Mouse (Mus musculus) forebrain, postnatal 0 days (tissue): ENCODE measurements around the gene Carmil3. TPM values are rescaled to one million over a fixed set of nuclear protein-coding genes. Genes with fewer than 3 reads are reported as not detected.

ENCODE experiments used
- ATAC-seq: fragments of 200-750 bp; cut with Nextera tagmentation; 2 replicates; pipeline ENCODE4 v1.8.0; 2017; ENCODE audit warnings: mild to moderate bottlenecking, moderate library complexity
- DNase-seq: peaks from one replicate; pipeline ENCODE4 v3.0.0-alpha.2; 2015
- H3K27ac ChIP-seq: fragments of 300-500 bp; sonication (generic); 2 replicates; pipeline ENCODE4 v1.5.1; 2014; ENCODE audit warnings: low read depth, mild to moderate bottlenecking, antibody characterized with exemption, low read length, moderate library complexity, mixed read lengths
- H3K27me3 ChIP-seq: fragments of 300-500 bp; sonication (generic); 2 replicates; pipeline ENCODE4 v1.6.1; 2014; ENCODE audit warnings: mild to moderate bottlenecking, low read length, mixed read lengths; ENCODE audit not compliant: insufficient read depth
- H3K36me3 ChIP-seq: fragments of 300-500 bp; sonication (generic); 2 replicates; pipeline ENCODE4 v1.6.1; 2014; ENCODE audit warnings: mild to moderate bottlenecking, moderate library complexity; ENCODE audit not compliant: insufficient read depth
- H3K4me1 ChIP-seq: fragments of 300-500 bp; sonication (generic); 2 replicates; pipeline ENCODE4 v1.6.1; 2014; ENCODE audit warnings: antibody characterized with exemption; ENCODE audit not compliant: insufficient read depth
- H3K4me2 ChIP-seq: fragments of 300-500 bp; sonication (generic); 2 replicates; pipeline ENCODE4 v1.6.1; 2014; ENCODE audit warnings: low read depth, mild to moderate bottlenecking, moderate library complexity
- H3K4me3 ChIP-seq: fragments of 300-500 bp; sonication (generic); 2 replicates; pipeline ENCODE4 v1.5.1; 2014; ENCODE audit warnings: low read depth, low read length, mixed read lengths
- H3K9ac ChIP-seq: fragments of 300-500 bp; sonication (generic); 2 replicates; pipeline ENCODE4 v1.6.1; 2014; ENCODE audit warnings: mild to moderate bottlenecking
- H3K9me3 ChIP-seq: fragments of 300-500 bp; sonication (generic); 2 replicates; pipeline ENCODE4 v1.6.1; 2016; ENCODE audit warnings: low read length
- CTCF ChIP-seq: sonication (generic); IDR thresholded peaks from 2 replicates; pipeline ENCODE4 v1.5.1; 2016; ENCODE audit warnings: antibody characterized with exemption, control low read depth, low read depth
- WGBS: fragments of 180-500 bp; shearing (Covaris S2); extraction: QIAGEN DNeasy Blood & Tissue Kit; methylation state at CpG from one replicate; pipeline ENCODE4 v1.1.7; 2014; 5-methylcytosine and 5-hydroxymethylcytosine counted together
- polyA plus RNA-seq: library from polyadenylated mRNA; unstranded; fragments of >200 nt; fragmentation: Nextera tagmentation; extraction: Ambion mirVana; gene quantifications from 2 replicates; pipeline ENCODE4 v1.2.1, GENCODE M21; 2015
- total RNA-seq: library from RNA; depleted of rRNA; stranded (reverse); fragments of >200 nt; gene quantifications from 2 replicates; pipeline ENCODE4 v1.2.3, GENCODE M21; 2014

The Carmil3 gene
- total and polyA plus RNA-seq, 2 experiments from 2014 or later, result 19.5 to 129 TPM

DNA sequence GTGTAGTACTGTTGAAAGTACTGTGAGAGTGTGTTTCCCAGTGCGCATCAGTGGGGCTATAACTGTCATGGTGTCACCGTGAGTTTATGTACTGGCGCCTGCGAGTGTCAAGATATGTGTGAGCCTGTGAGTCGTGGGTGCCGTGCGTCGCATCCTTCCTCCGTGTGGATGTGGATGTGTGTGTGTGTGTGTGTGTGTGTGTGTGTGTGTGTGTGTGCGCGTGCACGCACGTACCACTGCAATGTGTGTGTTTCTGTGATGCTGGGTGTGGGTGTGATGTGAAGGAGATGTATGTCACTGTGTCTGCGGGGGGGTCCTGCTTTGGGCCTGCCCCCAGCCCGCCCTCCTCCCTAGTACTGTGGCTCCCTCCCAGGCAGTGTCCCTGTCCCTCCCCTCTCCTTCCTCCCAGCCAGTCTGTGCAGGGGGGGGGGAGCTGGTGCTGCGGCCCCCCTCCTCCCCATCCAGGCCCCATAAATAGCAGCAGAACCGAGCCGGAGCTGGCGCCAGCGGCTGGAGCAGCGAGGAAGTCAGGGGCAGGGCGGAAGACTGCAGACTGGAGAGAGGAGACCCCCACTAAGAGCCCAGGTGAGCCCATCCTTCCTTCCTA, 19.8 kb downstream of the Carmil3 start, which contains the start of gene Cpne6:
Gene Cpne6 (plus strand): TSS at position 321 of the 607 bp plus-strand sequence.
- Histone ChIP-seq H3K36me3 (peaks cover 12% of the 10 kb centered on the region), H3K4me1 (no peaks in the 10 kb centered on the region), H3K9ac (peak within 1 kb of the TSS; percentile 33), H3K27me3 (no peaks in the 10 kb centered on the region), H3K9me3 (no peaks in the 10 kb centered on the region), H3K4me3 (peak within 1 kb of the TSS; percentile 16; the same call in 1 of the 2 replicates), H3K27ac (0 out of 2 replicates have a peak within 1 kb of the TSS, but pooled peaks have one; percentile 10), H3K4me2 (peak within 1 kb of the TSS; percentile 31)
- 69% methylated on average over 21 of the region's 22 CpGs for WGBS
- DNase-seq (peak; percentile 44), ATAC-seq (peak; percentile 58)
- no peak for TF ChIP-seq CTCF

DNA sequence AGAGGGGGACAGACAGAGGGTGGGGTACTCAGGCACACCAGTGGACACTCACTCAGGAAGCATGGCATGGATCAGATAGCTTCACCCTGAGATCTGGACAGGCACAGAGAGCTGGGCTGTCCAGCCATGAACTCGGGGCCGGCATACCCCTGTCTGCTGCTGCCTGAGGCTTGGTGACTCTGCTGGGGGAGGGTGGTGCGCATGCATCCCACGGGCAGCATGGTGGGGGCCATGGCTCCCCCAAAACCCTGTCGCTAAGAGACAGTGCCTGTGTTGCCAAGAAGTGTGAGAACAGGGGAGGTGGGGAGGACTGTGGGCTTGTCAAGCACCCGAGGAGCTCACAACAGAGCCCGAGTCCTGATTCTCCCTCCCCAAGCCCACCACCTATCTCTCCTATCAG, 20.6 kb downstream of the Carmil3 start:
- Histone ChIP-seq H3K27me3 (no peaks in the 10 kb centered on the region), H3K27ac (no peak overlapping the region), H3K9me3 (no peaks in the 10 kb centered on the region), H3K4me1 (no peaks in the 10 kb centered on the region), H3K36me3 (peaks cover 9% of the 10 kb centered on the region; the same call in 1 of the 2 replicates), H3K4me2 (peak overlapping the region; percentile 31), H3K4me3 (peak overlapping the region; percentile 16; the same call in 1 of the 2 replicates), H3K9ac (peak overlapping the region; percentile 33)
- peak; percentile 49 for DNase-seq
- TF ChIP-seq CTCF, result no peak
- 48% methylated on average over 7 of the region's 7 CpGs for WGBS
- ATAC-seq, result peak; percentile 73

DNA sequence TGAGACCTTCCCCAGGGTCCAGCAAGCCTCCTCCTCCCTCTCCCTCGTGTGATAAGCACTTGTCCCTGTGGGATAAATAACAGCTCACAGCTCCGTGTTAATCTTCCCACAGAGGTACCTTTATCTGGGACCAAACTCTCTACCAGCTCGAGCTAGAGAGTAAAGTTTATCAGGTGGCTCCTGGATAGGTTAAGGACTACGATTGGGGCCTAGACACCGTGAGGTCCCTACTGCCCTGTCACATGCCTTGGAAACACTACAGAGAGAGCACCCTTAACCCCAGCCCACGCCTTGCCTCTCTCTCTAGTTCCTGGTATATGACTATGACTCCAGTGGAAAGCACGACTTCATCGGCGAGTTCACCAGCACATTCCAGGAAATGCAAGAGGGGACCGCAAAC, 23.5 kb downstream of the Carmil3 start:
- no peak overlapping the region for H3K4me2 ChIP-seq
- TF ChIP-seq CTCF, result no peak
- H3K9ac ChIP-seq, result no peak overlapping the region
- no peak for ATAC-seq
- DNase-seq, result no peak
- H3K4me1 ChIP-seq, result no peaks in the 10 kb centered on the region
- H3K4me3 ChIP-seq, result no peak overlapping the region
- H3K27me3 ChIP-seq, result no peaks in the 10 kb centered on the region
- no peak overlapping the region for H3K27ac ChIP-seq
- no peaks in the 10 kb centered on the region for H3K36me3 ChIP-seq
- WGBS, result 74% methylated on average over 10 of the region's 10 CpGs
- H3K9me3 ChIP-seq, result no peaks in the 10 kb centered on the region

DNA sequence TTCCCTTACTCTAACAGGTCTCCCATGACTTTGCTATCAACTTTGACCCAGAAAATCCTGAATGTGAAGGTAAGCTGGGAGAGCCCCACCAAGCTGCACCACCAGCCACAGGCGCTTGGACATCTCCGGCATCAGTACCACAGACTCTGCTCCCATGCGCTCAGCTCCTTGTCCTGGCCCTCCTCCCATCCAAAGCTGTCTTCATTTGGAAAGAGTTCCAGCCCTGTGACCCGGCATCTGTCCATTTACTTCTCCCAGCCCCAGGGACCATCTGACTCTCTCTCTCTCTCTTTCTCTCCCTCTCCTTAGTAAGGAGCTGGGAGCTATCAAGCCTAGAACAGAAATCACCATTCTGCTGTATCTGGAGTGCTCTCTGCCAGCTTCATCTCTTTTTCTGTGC, 25.4 kb downstream of the Carmil3 start:
- no peaks in the 10 kb centered on the region for H3K36me3 ChIP-seq
- no peak overlapping the region for H3K4me3 ChIP-seq
- no peak overlapping the region for H3K27ac ChIP-seq
- ATAC-seq (no peak), DNase-seq (no peak)
- WGBS, result 92% methylated on average over 4 of the region's 4 CpGs
- no peak overlapping the region for H3K4me2 ChIP-seq
- H3K9me3 ChIP-seq, result no peaks in the 10 kb centered on the region
- H3K4me1 ChIP-seq, result no peaks in the 10 kb centered on the region
- no peak overlapping the region for H3K9ac ChIP-seq
- TF ChIP-seq CTCF, result no peak
- H3K27me3 ChIP-seq, result no peaks in the 10 kb centered on the region

DNA sequence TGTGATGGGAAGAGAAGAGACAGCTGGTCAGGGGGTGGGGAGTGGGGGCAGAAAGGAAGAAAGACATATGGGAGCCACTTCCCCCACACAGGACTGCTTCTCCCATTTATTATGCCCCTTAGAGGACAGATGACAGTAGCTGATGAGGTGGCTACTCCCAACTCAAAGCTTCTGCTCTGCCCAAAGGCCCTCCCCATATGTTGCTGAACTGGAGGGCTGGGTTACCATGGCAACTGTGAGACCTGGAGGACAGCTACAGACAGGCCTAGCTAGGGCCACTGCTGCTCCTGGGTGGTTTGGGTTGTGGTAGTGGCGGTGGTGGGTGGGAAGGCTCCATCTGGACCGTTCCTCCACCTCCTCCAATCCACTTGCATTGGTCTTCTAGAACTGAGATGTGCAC, 28.4 kb downstream of the Carmil3 start:
- no peak for TF ChIP-seq CTCF
- Histone ChIP-seq H3K9ac (no peak overlapping the region), H3K27ac (no peak overlapping the region), H3K4me2 (no peak overlapping the region), H3K9me3 (no peaks in the 10 kb centered on the region), H3K36me3 (no peaks in the 10 kb centered on the region), H3K27me3 (no peaks in the 10 kb centered on the region), H3K4me3 (no peak overlapping the region), H3K4me1 (no peaks in the 10 kb centered on the region)
- ATAC-seq (peak; percentile 44), DNase-seq (peak; percentile 24)
- WGBS, result 42% methylated on average over 2 of the region's 2 CpGs

DNA sequence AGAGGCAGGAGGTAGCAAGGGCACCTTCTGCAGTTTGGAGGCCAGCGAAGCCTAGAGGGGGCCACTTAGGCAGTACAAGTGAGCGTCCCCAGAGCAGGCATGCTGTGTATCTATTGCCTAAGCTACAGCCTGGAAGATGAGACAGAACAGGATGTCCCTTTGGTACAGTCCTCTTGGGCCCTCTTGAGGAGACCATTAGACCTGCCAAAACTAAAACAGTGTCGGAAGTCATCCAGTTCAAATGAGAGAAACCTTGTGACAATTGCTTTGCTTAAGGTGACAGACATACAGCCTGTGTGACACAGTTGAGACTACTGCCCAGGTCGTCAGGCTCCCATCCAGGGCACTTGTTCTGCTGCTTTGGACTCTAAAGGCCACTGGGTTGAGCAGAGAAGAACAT, 29.2 kb downstream of the Carmil3 start:
- Histone ChIP-seq H3K4me2 (no peak overlapping the region; the same call in 1 of the 2 replicates), H3K9ac (no peak overlapping the region), H3K9me3 (no peaks in the 10 kb centered on the region), H3K27ac (no peak overlapping the region), H3K4me3 (no peak overlapping the region), H3K4me1 (no peaks in the 10 kb centered on the region), H3K27me3 (no peaks in the 10 kb centered on the region), H3K36me3 (no peaks in the 10 kb centered on the region)
- DNase-seq (no peak), ATAC-seq (no peak)
- peak; percentile 31 for TF ChIP-seq CTCF
- 75% methylated on average over 4 of the region's 4 CpGs for WGBS

DNA sequence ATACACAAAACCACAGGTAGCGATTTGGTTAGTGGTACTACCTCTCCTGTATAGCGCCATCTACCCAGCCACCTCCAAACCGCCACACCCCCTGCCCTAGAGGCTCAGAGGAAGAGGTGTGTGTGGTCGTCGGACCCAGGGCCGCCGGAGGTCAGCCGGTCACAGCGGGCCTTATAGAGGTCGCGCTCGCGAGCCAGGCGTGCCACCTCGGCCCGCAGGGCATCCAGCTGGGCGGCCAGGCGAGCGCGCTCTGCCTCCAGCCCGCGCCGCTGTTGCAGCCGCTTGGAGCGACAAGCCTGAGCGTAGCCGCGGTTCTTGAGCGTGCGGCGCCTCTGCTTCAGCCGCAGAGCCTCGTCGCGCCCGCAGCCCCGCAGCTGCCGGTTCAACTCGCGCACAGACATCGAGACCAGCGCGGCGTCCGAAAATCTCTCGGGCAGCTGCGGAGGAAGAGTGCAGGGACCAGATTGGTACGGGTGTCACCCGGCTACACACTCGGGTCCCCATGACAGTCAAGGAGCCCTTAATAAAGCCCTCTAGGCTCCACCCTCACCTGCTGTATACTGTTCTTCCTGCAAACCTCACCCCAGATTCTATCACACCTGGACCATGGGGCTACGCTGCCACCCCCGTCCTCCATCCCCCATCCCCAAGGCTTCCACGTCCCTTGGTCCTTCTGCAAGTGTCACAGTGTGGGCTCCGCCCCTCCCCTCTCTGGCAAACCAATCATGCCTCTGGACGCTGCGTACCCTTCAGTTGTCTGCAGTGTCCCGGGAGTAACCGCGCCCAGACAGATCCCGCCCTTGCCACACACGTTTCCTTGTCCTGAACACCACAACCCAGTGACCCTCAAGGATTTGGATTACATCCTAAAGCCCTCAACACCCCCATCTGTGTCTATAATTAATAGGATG, 30.3 kb downstream of the Carmil3 start:
- peak; percentile 52 for TF ChIP-seq CTCF
- H3K36me3 ChIP-seq, result no peaks in the 10 kb centered on the region
- ATAC-seq (peak; percentile 79), DNase-seq (peak; percentile 63)
- 3% methylated on average over 60 of the region's 61 CpGs for WGBS
- H3K27me3 ChIP-seq, result no peaks in the 10 kb centered on the region
- peak overlapping the region; percentile 60 for H3K9ac ChIP-seq
- H3K4me3 ChIP-seq, result peak overlapping the region; percentile 52
- no peaks in the 10 kb centered on the region for H3K4me1 ChIP-seq
- peak overlapping the region; percentile 66 for H3K27ac ChIP-seq
- H3K4me2 ChIP-seq, result peak overlapping the region; percentile 94
- no peaks in the 10 kb centered on the region for H3K9me3 ChIP-seq
